Mouse (Mus musculus): Measurements from ENCODE around the gene Gm960. TPM values are rescaled to one million over a fixed set of nuclear protein-coding genes. Genes with fewer than 3 reads are reported as not detected.
"Not testable (repeated sequence)": the region's sequence is repeated elsewhere in the genome, so short reads cannot be mapped to it uniquely, and the experiment has no call there.

Gene Gm960
- polyA plus RNA-seq, 1 experiment from 2014 or later: 7.2 TPM

GRCm38 (mm10) chr19:4608511-4608910 lies 90.0 kb downstream of the Gm960 start:
- no peaks in the 10 kb centered on the region for H3K27me3 ChIP-seq (replicated peaks)
- H3K4me2 ChIP-seq: no peak overlapping the region
- peaks cover 26% of the 10 kb centered on the region for H3K36me3 ChIP-seq
- H3K27ac ChIP-seq (replicated peaks): no peak overlapping the region
- no peak for ATAC-seq (ENCODE audit: low FRiP score)
- no peak overlapping the region for H3K9ac ChIP-seq (replicated peaks)
- peaks cover 33% of the 10 kb centered on the region for H3K4me1 ChIP-seq
- no peaks in the 10 kb centered on the region for H3K9me3 ChIP-seq (replicated peaks)
- 85% methylated on average over 4 of the region's 4 CpGs for WGBS
- no peak overlapping the region for H3K4me3 ChIP-seq (replicated peaks)

- Histone ChIP-seq H3K27me3 (replicated peaks) (no peaks in the 10 kb centered on the region), H3K4me2 (no peak overlapping the region), H3K9me3 (replicated peaks) (no peaks in the 10 kb centered on the region), H3K9ac (replicated peaks) (no peak overlapping the region), H3K36me3 (peaks cover 15% of the 10 kb centered on the region), H3K4me1 (peaks cover 22% of the 10 kb centered on the region), H3K4me3 (replicated peaks) (no peak overlapping the region), H3K27ac (replicated peaks) (no peak overlapping the region)
- 94% methylated on average over 12 of the region's 12 CpGs for WGBS
- ATAC-seq (ENCODE audit: low FRiP score): no peak
Observed at GRCm38 (mm10) chr19:4607406-4607805, 91.1 kb downstream of the Gm960 start.

GRCm38 (mm10) chr19:4605654-4606053 lies 92.8 kb downstream of the Gm960 start:
- no peak overlapping the region for H3K9ac ChIP-seq (replicated peaks)
- H3K27me3 ChIP-seq (replicated peaks): no peaks in the 10 kb centered on the region
- H3K36me3 ChIP-seq: no peaks in the 10 kb centered on the region
- ATAC-seq (ENCODE audit: low FRiP score): no peak
- H3K4me1 ChIP-seq: 0 out of 2 replicates have a peak, but pooled peaks cover 8% of the 10 kb centered on the region
- no peak overlapping the region for H3K27ac ChIP-seq (replicated peaks)
- WGBS: 90% methylated on average over 4 of the region's 4 CpGs
- H3K4me3 ChIP-seq (replicated peaks): no peak overlapping the region
- H3K9me3 ChIP-seq (replicated peaks): no peaks in the 10 kb centered on the region
- no peak overlapping the region for H3K4me2 ChIP-seq

GRCm38 (mm10) chr19:4603801-4604723 lies 94.4 kb downstream of the Gm960 start:
- WGBS: 42% methylated on average over 24 of the region's 24 CpGs

GRCm38 (mm10) chr19:4602459-4602858 lies 96.0 kb downstream of the Gm960 start:
- no peak overlapping the region for H3K4me2 ChIP-seq
- H3K9me3 ChIP-seq (replicated peaks): no peaks in the 10 kb centered on the region
- H3K4me1 ChIP-seq: no peaks in the 10 kb centered on the region
- no peak overlapping the region for H3K4me3 ChIP-seq (replicated peaks)
- no peak for ATAC-seq (ENCODE audit: low FRiP score)
- H3K27ac ChIP-seq (replicated peaks): no peak overlapping the region
- 90% methylated on average over 20 of the region's 20 CpGs for WGBS
- H3K9ac ChIP-seq (replicated peaks): no peak overlapping the region
- H3K27me3 ChIP-seq (replicated peaks): no peaks in the 10 kb centered on the region
- no peaks in the 10 kb centered on the region for H3K36me3 ChIP-seq

More at GRCm38 (mm10) chr19:4603801-4604723, 94.4 kb downstream of the Gm960 start:
- Histone ChIP-seq H3K9ac (replicated peaks) (no peak overlapping the region), H3K27me3 (replicated peaks) (no peaks in the 10 kb centered on the region), H3K27ac (replicated peaks) (no peak overlapping the region), H3K4me3 (replicated peaks) (no peak overlapping the region), H3K4me1 (no peaks in the 10 kb centered on the region), H3K36me3 (no peaks in the 10 kb centered on the region), H3K9me3 (replicated peaks) (no peaks in the 10 kb centered on the region), H3K4me2 (no peak overlapping the region)
- no peak for ATAC-seq (ENCODE audit: low FRiP score)

- no peak overlapping the region for H3K9ac ChIP-seq (replicated peaks)
- H3K36me3 ChIP-seq: no peaks in the 10 kb centered on the region
- ATAC-seq (ENCODE audit: low FRiP score): no peak
- H3K4me2 ChIP-seq: no peak overlapping the region
- no peaks in the 10 kb centered on the region for H3K27me3 ChIP-seq (replicated peaks)
- no peaks in the 10 kb centered on the region for H3K4me1 ChIP-seq
- H3K27ac ChIP-seq (replicated peaks): no peak overlapping the region
- H3K9me3 ChIP-seq (replicated peaks): no peaks in the 10 kb centered on the region
- WGBS: 86% methylated on average over 2 of the region's 2 CpGs
- H3K4me3 ChIP-seq (replicated peaks): no peak overlapping the region
Observed at GRCm38 (mm10) chr19:4596071-4596470, 102.4 kb downstream of the Gm960 start.

- Histone ChIP-seq H3K27ac (replicated peaks) (no peak overlapping the region), H3K9me3 (replicated peaks) (no peaks in the 10 kb centered on the region), H3K9ac (replicated peaks) (no peak overlapping the region), H3K27me3 (replicated peaks) (no peaks in the 10 kb centered on the region), H3K4me2 (no peak overlapping the region), H3K4me1 (no peaks in the 10 kb centered on the region), H3K4me3 (replicated peaks) (no peak overlapping the region), H3K36me3 (no peaks in the 10 kb centered on the region)
- WGBS: 47% methylated on average over 7 of the region's 7 CpGs
- no peak for ATAC-seq (ENCODE audit: low FRiP score)
Observed at GRCm38 (mm10) chr19:4593792-4594522, 104.5 kb downstream of the Gm960 start.

- Histone ChIP-seq H3K9ac (replicated peaks) (no peak overlapping the region), H3K27me3 (replicated peaks) (no peaks in the 10 kb centered on the region), H3K4me2 (no peak overlapping the region), H3K36me3 (no peaks in the 10 kb centered on the region), H3K27ac (replicated peaks) (no peak overlapping the region), H3K9me3 (replicated peaks) (no peaks in the 10 kb centered on the region), H3K4me3 (replicated peaks) (no peak overlapping the region), H3K4me1 (no peaks in the 10 kb centered on the region)
- 97% methylated on average over 3 of the region's 3 CpGs for WGBS
- ATAC-seq (ENCODE audit: low FRiP score): no peak
Observed at GRCm38 (mm10) chr19:4590025-4590424, 108.4 kb downstream of the Gm960 start.

- Histone ChIP-seq H3K4me1 (peaks cover 1% of the 10 kb centered on the region; the same call in 1 of the 2 replicates), H3K27me3 (replicated peaks) (no peaks in the 10 kb centered on the region), H3K9ac (replicated peaks) (no peak overlapping the region), H3K4me3 (replicated peaks) (no peak overlapping the region), H3K9me3 (replicated peaks) (no peaks in the 10 kb centered on the region), H3K36me3 (no peaks in the 10 kb centered on the region), H3K27ac (replicated peaks) (no peak overlapping the region), H3K4me2 (no peak overlapping the region)
- 74% methylated on average over 1 of the region's 1 CpGs for WGBS
- ATAC-seq (ENCODE audit: low FRiP score): no peak
Observed at GRCm38 (mm10) chr19:4589081-4589480, 109.4 kb downstream of the Gm960 start.

GRCm38 (mm10) chr19:4588430-4588829 lies 110.0 kb downstream of the Gm960 start:
- Histone ChIP-seq H3K27ac (replicated peaks) (no peak overlapping the region), H3K4me3 (replicated peaks) (no peak overlapping the region), H3K4me2 (no peak overlapping the region), H3K4me1 (peaks cover 5% of the 10 kb centered on the region; the same call in 1 of the 2 replicates), H3K9ac (replicated peaks) (no peak overlapping the region), H3K9me3 (replicated peaks) (no peaks in the 10 kb centered on the region), H3K27me3 (replicated peaks) (no peaks in the 10 kb centered on the region), H3K36me3 (no peaks in the 10 kb centered on the region)
- no peak for ATAC-seq (ENCODE audit: low FRiP score)
- WGBS: 68% methylated on average over 3 of the region's 3 CpGs

GRCm38 (mm10) chr19:4587426-4587825 lies 111.0 kb downstream of the Gm960 start:
- 51% methylated on average over 2 of the region's 2 CpGs for WGBS
- Histone ChIP-seq H3K9me3 (replicated peaks) (no peaks in the 10 kb centered on the region), H3K27me3 (replicated peaks) (no peaks in the 10 kb centered on the region), H3K9ac (replicated peaks) (no peak overlapping the region), H3K4me1 (peaks cover 5% of the 10 kb centered on the region; the same call in 1 of the 2 replicates), H3K4me3 (replicated peaks) (no peak overlapping the region), H3K36me3 (no peaks in the 10 kb centered on the region), H3K4me2 (no peak overlapping the region), H3K27ac (replicated peaks) (no peak overlapping the region)
- no peak for ATAC-seq (ENCODE audit: low FRiP score)

GRCm38 (mm10) chr19:4586783-4587182 lies 111.7 kb downstream of the Gm960 start:
- not testable (repeated sequence) for ATAC-seq (ENCODE audit: low FRiP score); H3K4me1 ChIP-seq; H3K27me3 ChIP-seq (replicated peaks); H3K27ac ChIP-seq (replicated peaks); H3K36me3 ChIP-seq; H3K9me3 ChIP-seq (replicated peaks); H3K4me3 ChIP-seq (replicated peaks); H3K4me2 ChIP-seq; H3K9ac ChIP-seq (replicated peaks)
